Mouse (Mus musculus) kidney, postnatal 25 days (tissue): ENCODE data around the gene Gpr89.

Source experiments
- DNase-seq, 2 experiments: peaks; one replicate each; pipeline ENCODE4 v3.0.0; 2021; ENCODE audit warnings: mixed read lengths in 2 of 2

The Gpr89 gene

GRCm38 (mm10) chr3:96904851-96905541 is at the start of gene Gpr89:
Gene Gpr89, minus strand, starts transcription at chr3:96905346.
- peak; percentile 95 to 98 for DNase-seq

- peak in 1 of 2 experiments; percentile 45 for DNase-seq
Observed at GRCm38 (mm10) chr3:96953489-96954233, 48.5 kb upstream of the Gpr89 start.

GRCm38 (mm10) chr3:96942706-96943105 is 37.6 kb upstream of the Gpr89 start:
- no peak for DNase-seq

GRCm38 (mm10) chr3:96938738-96939137 is 33.6 kb upstream of the Gpr89 start:
- peak; percentile 80 to 87 for DNase-seq

GRCm38 (mm10) chr3:96937606-96938005 is 32.5 kb upstream of the Gpr89 start:
- DNase-seq: no peak

- DNase-seq: peak in 1 of 2 experiments; percentile 16
Observed at GRCm38 (mm10) chr3:96936241-96936640, 31.1 kb upstream of the Gpr89 start.

GRCm38 (mm10) chr3:96931261-96931681 is 26.1 kb upstream of the Gpr89 start:
- no peak for DNase-seq

- DNase-seq: no peak
Observed at GRCm38 (mm10) chr3:96925920-96926319, 20.8 kb upstream of the Gpr89 start, which contains the start of gene Gja8. Gene Gja8, minus strand, starts transcription at chr3:96926020.

GRCm38 (mm10) chr3:96924631-96925030 is 19.5 kb upstream of the Gpr89 start:
- no peak for DNase-seq

GRCm38 (mm10) chr3:96920991-96921390 is 15.8 kb upstream of the Gpr89 start:
- DNase-seq: no peak

- DNase-seq: no peak
Observed at GRCm38 (mm10) chr3:96905592-96905991, 446 bp upstream of the Gpr89 start.

GRCm38 (mm10) chr3:96904393-96904792 is 753 bp downstream of the Gpr89 start, which contains the start of gene Gja5:
Gene Gja5, plus strand, starts transcription at chr3:96904693.
- DNase-seq: no peak

GRCm38 (mm10) chr3:96902336-96902999 is 2.7 kb downstream of the Gpr89 start:
- DNase-seq: no peak

- DNase-seq: no peak
Observed at GRCm38 (mm10) chr3:96883690-96884089, 21.5 kb downstream of the Gpr89 start.

- no peak for DNase-seq
Observed at GRCm38 (mm10) chr3:96882061-96882849, 22.9 kb downstream of the Gpr89 start.

- no peak for DNase-seq
Observed at GRCm38 (mm10) chr3:96881557-96881956, 23.6 kb downstream of the Gpr89 start.

GRCm38 (mm10) chr3:96880385-96880784 is 24.8 kb downstream of the Gpr89 start:
- no peak for DNase-seq

GRCm38 (mm10) chr3:96879536-96879935 is 25.6 kb downstream of the Gpr89 start:
- DNase-seq: peak in 1 of 2 experiments; percentile 62

GRCm38 (mm10) chr3:96874808-96875571 is 30.2 kb downstream of the Gpr89 start:
- peak; percentile 44 to 74 for DNase-seq

- peak; percentile 3 to 45 for DNase-seq
Observed at GRCm38 (mm10) chr3:96872501-96872900, 32.6 kb downstream of the Gpr89 start.

- peak; percentile 1 to 33 for DNase-seq
Observed at GRCm38 (mm10) chr3:96871070-96871469, 34.1 kb downstream of the Gpr89 start.

- DNase-seq: no peak
Observed at GRCm38 (mm10) chr3:96870270-96870669, 34.9 kb downstream of the Gpr89 start.
